Mouse (Mus musculus) T-helper 17 cell (primary cell): ENCODE data around the gene Lactb.

Source experiments
- in situ Hi-C, 2 experiments: fragments of 300-600 bp; cut with MboI, MseI; formaldehyde crosslinking; loops; 1 replicate in 1 of 2; 2 replicates in 1 of 2; pipeline ENCODE4 v1.15.1; 2025; ENCODE audit warnings: high pct_unique_total_duplicates in 2 of 2

Lactb gene

GRCm38 (mm10) chr9:66982085-66982484 lies 6.8 kb upstream of the Lactb start:
- in situ Hi-C loops, result no loop called here

GRCm38 (mm10) chr9:66980458-66980857 lies 5.2 kb upstream of the Lactb start:
- in situ Hi-C loops, result no loop called here

DNA sequence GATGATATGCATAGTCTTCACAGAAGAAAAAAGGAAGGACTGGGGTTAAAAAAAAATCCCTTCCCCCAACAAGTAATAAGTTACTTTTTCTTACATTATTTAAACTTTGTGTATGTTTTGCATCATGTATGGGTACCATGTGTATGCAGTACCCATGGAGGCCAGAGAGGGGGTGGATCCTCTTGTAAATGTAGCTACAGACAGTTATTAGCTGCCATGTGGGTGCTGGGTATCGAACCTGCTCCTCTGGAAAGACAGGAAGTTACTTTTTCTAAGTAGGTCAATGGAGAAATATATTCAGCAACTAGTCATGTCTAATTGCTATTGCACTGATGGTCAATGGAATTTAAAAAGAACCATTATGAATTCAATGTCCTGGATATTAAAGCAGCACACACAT lies 3.2 kb upstream of the Lactb start:
- in situ Hi-C loops, result loop anchor here in 1 of 2 experiments (10.0 kb wide), 1 partner anchor 464 kb away; the partner anchor contains the start of gene Fbxl22

DNA sequence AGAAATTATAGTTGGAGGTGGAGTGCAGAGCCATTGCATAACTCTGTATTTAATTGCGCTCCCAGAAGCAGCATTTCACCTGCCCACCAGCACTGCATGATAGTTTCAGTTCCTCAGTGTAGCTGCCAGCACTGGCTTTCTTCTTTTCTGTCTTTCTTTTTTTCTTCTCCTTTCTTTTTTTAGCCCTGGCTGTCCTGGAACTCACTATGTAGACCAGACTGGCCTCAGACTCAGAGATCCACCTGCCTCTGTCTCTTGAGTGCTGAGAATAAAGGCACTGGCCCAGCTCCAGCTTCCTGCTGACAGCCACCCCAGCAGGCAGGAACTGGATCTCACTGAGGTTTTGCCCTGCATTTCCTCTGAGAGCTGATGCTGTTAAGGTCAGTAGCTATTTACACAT lies 2.7 kb upstream of the Lactb start:
- in situ Hi-C loops, result loop anchor here in 1 of 2 experiments (10.0 kb wide), 1 partner anchor 463 kb away; the partner anchor contains the start of gene Fbxl22

DNA sequence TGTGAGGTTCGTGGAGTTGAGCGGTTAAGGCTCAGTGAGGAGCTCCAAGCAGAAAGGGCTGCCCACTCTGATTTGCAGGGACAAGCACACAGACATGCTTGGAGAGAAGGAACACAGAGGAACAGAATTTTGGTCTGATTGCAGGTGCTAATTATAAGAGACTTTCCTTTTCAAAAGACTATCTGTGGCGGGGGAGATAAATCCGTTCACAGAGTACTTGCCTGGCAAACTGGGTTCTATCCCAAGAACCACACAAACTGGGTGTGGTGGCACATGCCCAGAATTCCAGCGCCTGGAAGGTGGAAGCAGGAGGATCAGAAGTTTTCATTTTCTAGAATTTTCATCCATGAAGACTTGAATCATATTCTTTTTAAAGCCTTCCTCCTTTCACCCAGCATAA lies 1.8 kb upstream of the Lactb start:
- in situ Hi-C loops, result loop anchor here in 1 of 2 experiments (10.0 kb wide), 1 partner anchor 462 kb away; the partner anchor contains the start of gene Fbxl22

DNA sequence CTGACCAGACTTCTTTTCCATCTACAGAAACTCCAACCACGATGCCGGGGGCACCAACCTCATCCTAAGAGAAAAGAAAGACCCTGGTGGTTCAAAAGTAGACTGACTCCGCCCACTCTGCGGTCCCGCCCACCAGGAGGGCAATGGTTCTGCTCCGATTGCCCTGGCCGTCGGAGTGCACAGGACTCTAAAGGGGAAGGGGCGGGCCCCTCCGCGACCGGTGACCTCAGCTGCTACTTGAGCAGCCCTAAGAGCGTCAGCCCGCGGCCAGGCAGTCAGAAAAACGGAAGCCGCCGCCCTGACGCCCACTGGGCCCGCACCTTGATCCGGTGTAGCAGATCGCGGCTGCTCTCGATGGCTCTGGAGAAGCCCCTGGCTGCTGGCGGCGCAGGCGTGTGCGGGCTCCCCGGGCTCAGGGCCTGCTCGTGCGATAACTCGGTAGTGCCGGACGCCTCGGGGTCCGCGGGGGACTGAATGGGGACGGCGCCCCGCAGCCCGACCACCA lies 511 bp downstream of the Lactb start:
- in situ Hi-C loops, result loop anchor here in 1 of 2 experiments (10.0 kb wide), 1 partner anchor 460 kb away; the partner anchor contains the start of gene Fbxl22

GRCm38 (mm10) chr9:66971116-66971515 lies 4.2 kb downstream of the Lactb start:
- in situ Hi-C loops, result loop anchor here in 1 of 2 experiments (10.0 kb wide), 1 partner anchor 456 kb away; the partner anchor contains the start of gene Fbxl22

GRCm38 (mm10) chr9:66967492-66967891 lies 7.8 kb downstream of the Lactb start:
- in situ Hi-C loops, result no loop called here

DNA sequence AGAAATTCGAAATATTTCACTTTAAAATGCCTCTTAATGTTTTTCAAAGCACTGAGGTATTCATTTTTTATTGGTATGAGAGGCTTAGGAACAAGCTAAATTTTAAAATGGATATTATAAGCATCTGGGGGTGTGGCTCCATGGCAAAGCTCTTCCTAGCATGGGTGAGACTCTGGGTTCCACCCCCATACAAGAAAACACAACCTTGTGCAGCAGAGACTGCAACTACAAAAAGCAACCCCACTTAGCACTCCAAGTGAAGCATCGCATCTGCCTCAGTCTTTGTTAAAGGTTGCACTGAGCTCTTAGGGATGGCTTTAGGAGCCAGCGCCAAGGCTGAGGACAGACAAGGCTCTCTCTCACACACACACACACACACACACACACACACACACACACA lies 13.8 kb downstream of the Lactb start:
- in situ Hi-C loops, result no loop called here

DNA sequence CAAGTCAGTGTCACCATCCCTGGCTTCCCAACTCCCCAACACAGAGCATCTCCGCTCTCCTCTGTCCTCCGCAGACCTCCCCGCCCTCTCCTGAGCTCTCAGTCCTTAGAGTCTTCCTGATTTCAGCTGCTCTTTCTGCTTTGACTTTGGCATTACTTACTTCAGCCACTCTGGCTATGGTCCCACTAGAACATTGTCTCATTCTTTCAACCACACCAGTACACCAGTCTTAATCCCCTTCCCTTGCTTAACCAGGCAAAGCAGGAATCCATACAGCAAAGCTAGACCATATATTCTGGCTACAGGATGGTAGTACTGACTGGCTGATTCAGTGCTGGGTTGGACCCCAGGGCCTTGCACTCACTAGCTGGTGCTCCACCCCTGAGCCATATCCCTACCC lies 17.8 kb downstream of the Lactb start:
- in situ Hi-C loops, result no loop called here

DNA sequence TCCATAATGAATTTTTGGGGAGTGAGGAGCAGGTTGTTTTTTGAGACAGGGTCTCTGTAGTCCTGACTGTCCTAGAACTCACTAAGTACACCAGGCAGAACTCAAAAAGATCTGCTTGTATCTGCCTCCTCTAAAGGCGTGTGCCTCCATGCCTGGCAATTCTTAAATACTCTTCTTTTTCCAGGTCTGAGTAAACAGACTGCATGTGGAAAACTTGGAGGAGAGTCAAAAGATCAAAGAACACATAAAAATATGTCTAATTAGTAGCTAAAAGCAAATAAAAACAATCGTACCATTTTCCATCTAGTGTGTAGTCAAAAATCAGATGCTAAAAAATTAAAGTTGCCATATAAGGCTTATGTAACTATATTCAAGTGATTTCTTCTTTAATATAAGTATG lies 22.4 kb downstream of the Lactb start:
- in situ Hi-C loops, result no loop called here

GRCm38 (mm10) chr9:66952321-66952720 lies 23.0 kb downstream of the Lactb start:
- in situ Hi-C loops, result no loop called here

GRCm38 (mm10) chr9:66948536-66948935 lies 26.7 kb downstream of the Lactb start:
- in situ Hi-C loops, result no loop called here

DNA sequence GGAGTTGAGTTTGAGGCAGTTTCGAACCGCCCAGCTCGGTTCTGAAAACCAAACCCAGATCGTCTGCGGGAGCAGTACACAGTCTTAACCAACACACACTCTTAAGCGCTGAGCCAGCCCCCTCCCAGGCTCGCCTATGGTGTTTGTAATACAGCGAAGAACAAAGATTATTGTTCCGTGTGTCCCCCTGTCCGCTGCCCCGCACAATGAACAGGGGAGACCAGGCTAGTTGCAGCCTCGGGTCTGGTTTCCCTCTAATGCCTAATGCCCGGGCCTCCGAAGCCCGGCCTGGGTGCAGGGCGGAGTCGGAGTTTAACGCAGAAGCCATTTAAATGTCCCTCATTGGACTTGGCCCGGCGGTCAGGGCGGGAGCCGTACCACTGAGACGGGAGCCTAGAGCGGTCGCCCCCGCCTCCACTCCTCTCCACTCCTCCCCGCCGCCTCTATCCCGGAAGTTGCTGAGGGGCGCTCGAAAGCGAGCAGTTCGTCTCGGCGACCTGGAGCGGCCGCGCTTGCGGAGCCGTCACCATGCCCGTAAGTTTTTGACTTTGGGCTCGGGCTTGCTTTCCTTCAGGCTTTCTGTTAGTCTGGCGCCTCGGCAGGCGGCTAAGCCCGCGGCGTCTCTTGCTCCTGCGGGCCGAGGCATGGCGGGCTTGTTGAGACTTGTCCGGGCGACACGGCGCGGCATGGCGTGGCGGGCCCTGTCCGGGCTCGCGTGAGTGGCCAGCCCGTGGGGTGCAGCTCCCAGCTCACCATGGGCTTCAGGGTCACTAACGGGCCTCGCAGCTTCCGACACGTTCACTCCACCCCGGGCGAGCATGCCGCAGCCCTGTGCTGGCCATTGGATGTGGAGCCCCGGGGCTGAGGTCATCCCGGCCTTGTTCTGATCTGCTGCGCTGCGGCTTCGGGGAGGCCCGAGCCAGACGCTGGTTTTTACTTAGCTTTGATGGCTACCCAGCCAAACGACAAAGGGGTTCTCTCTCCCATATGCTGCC lies 29.3 kb downstream of the Lactb start, which contains the start of gene Rps27l:
Rps27l (plus strand) TSS at position 440 of the 995 bp plus-strand sequence.
- in situ Hi-C loops, result no loop called here

- in situ Hi-C loops, result no loop called here
Observed at GRCm38 (mm10) chr9:66945161-66945560, 30.1 kb downstream of the Lactb start.

GRCm38 (mm10) chr9:66938836-66939235 lies 36.4 kb downstream of the Lactb start:
- in situ Hi-C loops, result loop anchor here in 1 of 2 experiments (10.0 kb wide), 1 partner anchor 1914 kb away; the partner anchor contains the start of gene Hacd3

DNA sequence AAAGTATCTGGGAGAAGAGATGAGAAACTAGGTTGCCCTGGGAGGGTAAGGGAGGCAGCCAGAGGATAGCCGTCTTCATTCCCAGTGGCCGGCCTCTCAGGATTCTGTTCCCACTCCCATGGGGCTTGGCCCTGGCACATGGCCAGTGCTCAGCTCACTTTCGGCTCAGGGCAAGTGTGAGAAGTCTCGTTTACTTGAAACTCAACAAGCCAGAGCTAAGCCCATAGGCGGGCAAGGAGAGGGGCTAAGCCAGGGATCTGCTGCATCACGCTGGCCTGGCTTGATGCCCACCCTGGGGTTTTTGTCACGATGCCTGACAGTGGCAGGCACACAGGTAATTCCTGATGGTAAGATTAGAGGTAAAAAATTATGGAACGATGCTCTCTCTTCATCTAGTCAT lies 37.8 kb downstream of the Lactb start:
- in situ Hi-C loops, result loop anchor here in 1 of 2 experiments (10.0 kb wide), 1 partner anchor 1913 kb away; the partner anchor contains the start of gene Hacd3

DNA sequence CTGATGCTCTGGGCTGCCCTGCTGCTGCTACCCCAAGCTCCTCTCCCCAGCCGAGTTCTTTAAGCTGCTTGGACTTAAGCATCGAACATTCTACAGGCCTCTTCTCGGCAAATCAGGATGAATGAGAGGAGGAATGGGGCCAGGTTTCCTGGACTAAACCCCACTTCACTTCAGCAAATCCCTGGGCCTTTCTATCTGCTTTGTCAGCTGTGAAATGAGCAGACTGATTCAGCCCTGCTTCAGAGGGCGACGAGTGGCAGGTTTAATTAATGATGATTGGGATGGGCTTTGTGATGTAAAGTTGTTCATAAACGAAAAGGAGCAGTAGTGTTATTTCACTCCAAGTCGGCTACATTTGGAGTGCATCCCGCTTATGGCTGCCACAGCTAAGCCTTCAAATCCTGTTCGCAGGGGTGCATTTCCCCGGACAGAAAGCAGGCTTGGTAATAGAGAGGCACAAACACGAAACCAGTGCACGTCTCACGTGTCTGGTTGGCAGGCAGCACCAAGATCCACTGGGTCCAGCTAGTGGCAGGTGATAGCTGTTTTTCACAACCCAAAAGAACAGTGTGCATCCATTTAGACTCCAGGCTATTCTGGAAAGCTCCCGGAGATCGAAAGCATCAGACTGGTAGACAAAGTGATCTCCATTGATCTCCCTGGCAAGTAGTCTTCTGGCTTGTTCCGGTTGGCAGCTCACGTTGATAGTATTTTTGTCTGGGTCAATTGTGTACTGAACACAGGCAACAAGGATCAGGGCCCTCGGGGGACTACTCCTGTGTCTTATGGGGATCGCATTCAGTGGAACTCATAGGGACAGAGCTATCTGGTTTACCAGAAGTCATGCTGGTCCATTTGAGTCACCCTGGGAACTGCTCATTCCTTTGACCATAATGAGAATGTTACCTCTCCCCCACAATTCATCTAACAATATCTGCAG lies 41.1 kb downstream of the Lactb start:
- in situ Hi-C loops, result loop anchor here in 1 of 2 experiments (5.0 to 10.0 kb wide), 2 partner anchors 62 to 1909 kb away; partner anchors contain the start of gene Hacd3

DNA sequence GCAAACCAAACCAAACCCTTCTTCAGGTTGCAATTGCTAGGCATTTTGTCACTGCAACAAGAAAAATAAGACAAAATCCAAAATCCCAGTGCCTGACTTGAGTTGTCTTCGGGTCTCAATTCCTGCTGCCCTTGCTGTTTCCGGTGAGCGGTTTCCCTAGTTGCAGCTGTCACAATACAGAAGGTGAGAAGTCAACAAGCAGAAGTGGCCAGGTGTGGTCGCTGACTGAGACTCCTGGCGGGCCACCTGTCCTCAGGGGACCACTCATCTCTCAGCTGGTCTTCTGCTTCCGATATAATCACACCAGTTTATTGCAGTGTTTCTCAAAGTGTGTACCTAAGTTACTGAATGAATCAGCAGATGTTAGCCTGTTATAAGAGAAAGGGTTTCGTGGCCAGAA lies 44.9 kb downstream of the Lactb start:
- in situ Hi-C loops, result loop anchor here in 1 of 2 experiments (5.0 to 10.0 kb wide), 2 partner anchors 58 to 1906 kb away; partner anchors contain the start of gene Hacd3

GRCm38 (mm10) chr9:66927696-66928402 lies 47.4 kb downstream of the Lactb start:
- in situ Hi-C loops, result no loop called here
